Mouse (Mus musculus) ES-E14 (cell line): ENCODE measurements at regions not wholly inside any gene's neighbourhood (a gene's known extent, or its start where the extent isn't known, plus 50 kb on each side); places are given as distances from the start of the nearest gene placed in this dataset.

Source experiments
- DNase-seq: peaks from one replicate; pipeline ENCODE4 v3.0.0-alpha.2; 2013; ENCODE audit warnings: low read depth, low spot score
- H3K27ac ChIP-seq: 2 replicates; pipeline ENCODE4 v1.5.1; 2012; ENCODE audit warnings: low read depth, mild to moderate bottlenecking, low read length, moderate library complexity, mixed read lengths; ENCODE audit not compliant: poor library complexity, insufficient read depth, severe bottlenecking
- H3K36me3 ChIP-seq: 2 replicates; pipeline ENCODE4 v1.6.1; 2012; ENCODE audit warnings: mild to moderate bottlenecking, low read length, moderate library complexity, mixed read lengths; ENCODE audit not compliant: control insufficient read depth, poor library complexity, insufficient read depth, severe bottlenecking
- H3K4me1 ChIP-seq, 2 experiments: fragments of 150-350 bp in 1 of 2; sonication (generic) in 1 of 2; 2 replicates each; pipeline ENCODE4 v1.6.1; 2012; ENCODE audit warnings: low read length in 2 of 2, mild to moderate bottlenecking in 1 of 2, mixed read lengths in 1 of 2; ENCODE audit not compliant: control insufficient read depth in 2 of 2, insufficient read depth in 2 of 2, poor library complexity in 1 of 2
- H3K4me3 ChIP-seq, 2 experiments: fragments of 150-350 bp in 1 of 2; sonication (generic) in 1 of 2; 2 replicates each; pipeline ENCODE4 v1.5.1; 2012; ENCODE audit warnings: low read length in 2 of 2, low read depth in 1 of 2, mild to moderate bottlenecking in 1 of 2, mixed read lengths in 1 of 2; ENCODE audit not compliant: insufficient read depth in 1 of 2, poor library complexity in 1 of 2, severe bottlenecking in 1 of 2
- H3K9ac ChIP-seq: 2 replicates; pipeline ENCODE4 v1.6.1; 2012; ENCODE audit warnings: low read depth, mild to moderate bottlenecking, low read length, mixed read lengths; ENCODE audit not compliant: poor library complexity, insufficient read depth, severe bottlenecking
- H3K9me3 ChIP-seq: fragments of 150-350 bp; sonication (generic); 2 replicates; pipeline ENCODE4 v1.6.1; 2012; ENCODE audit warnings: low read depth, mild to moderate bottlenecking, low read length; ENCODE audit not compliant: control insufficient read depth, insufficient read depth
- CHD2 ChIP-seq: IDR thresholded peaks from 2 replicates; pipeline ENCODE4 v1.6.1; 2014; ENCODE audit warnings: mild to moderate bottlenecking, low read depth, low read length, inconsistent platforms
- HCFC1 ChIP-seq: IDR thresholded peaks from 2 replicates; pipeline ENCODE4 v1.6.1; 2012; ENCODE audit warnings: low read length, inconsistent platforms, borderline replicate concordance; ENCODE audit not compliant: insufficient read depth
- MAFK ChIP-seq: IDR thresholded peaks from 2 replicates; pipeline ENCODE4 v1.6.1; 2014; ENCODE audit warnings: mild to moderate bottlenecking, low read depth, low read length, inconsistent platforms; ENCODE audit not compliant: insufficient read depth
- ZC3H11A ChIP-seq: IDR thresholded peaks from 2 replicates; pipeline ENCODE4 v1.6.1; 2012; ENCODE audit warnings: low read depth, mild to moderate bottlenecking, inconsistent platforms, low read length, borderline replicate concordance
- ZNF384 ChIP-seq: IDR thresholded peaks from 2 replicates; pipeline ENCODE4 v1.6.1; 2012; ENCODE audit warnings: low read depth, low read length, inconsistent platforms
- in situ Hi-C, 2 experiments: fragments of 600-800 bp; cut with MboI; formaldehyde crosslinking; loops; one replicate each; pipeline ENCODE4 v1.15.1; 2025; ENCODE audit warnings: low sequenced_read_pairs in 2 of 2, inconsistent platforms in 1 of 2; ENCODE audit not compliant: unreplicated experiment in 2 of 2

- no peak overlapping the region for H3K4me3 ChIP-seq
- H3K36me3 ChIP-seq = no peaks in the 10 kb centered on the region
- no peak overlapping the region for H3K27ac ChIP-seq
- H3K9ac ChIP-seq = no peak overlapping the region
- TF ChIP-seq ZNF384 (no peak), ZC3H11A (no peak), HCFC1 (no peak), MAFK (no peak), CHD2 (no peak)
- H3K4me1 ChIP-seq = no peaks in the 10 kb centered on the region
- no peaks in the 10 kb centered on the region for H3K9me3 ChIP-seq
- no peak for DNase-seq
- in situ Hi-C loops = no loop called here
Observed at GRCm38 (mm10) chr9:46851336-46851735, 147.2 kb upstream of the Gm4791 start.

DNA sequence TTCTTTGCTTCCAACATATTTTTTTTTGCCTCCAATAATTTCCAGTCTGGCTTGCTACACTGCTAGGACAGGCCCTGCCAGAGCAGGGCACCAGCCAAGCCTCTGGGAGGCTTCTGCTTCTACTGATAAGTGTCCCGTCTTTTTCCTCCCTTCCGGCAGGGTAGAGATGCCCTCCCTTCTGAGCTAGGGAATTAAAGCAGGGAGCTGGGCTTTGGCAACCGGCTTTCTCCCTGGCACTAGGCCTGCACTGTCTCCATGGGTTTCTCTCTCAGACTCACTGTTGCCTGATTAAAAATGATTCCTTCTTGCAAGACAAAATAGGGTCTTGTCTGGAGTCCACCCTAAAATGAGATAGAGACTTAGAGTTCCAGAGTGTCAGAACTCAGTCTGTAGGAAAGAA, 153.3 kb upstream of the Gm4791 start:
- Histone ChIP-seq H3K9ac (no peak overlapping the region), H3K4me1 (no peaks in the 10 kb centered on the region), H3K4me3 (no peak overlapping the region), H3K9me3 (no peaks in the 10 kb centered on the region), H3K27ac (no peak overlapping the region), H3K36me3 (no peaks in the 10 kb centered on the region)
- no peak for TF ChIP-seq ZC3H11A
- no peak for TF ChIP-seq MAFK
- TF ChIP-seq HCFC1 = no peak
- TF ChIP-seq ZNF384 = no peak
- no peak for TF ChIP-seq CHD2
- in situ Hi-C loops = no loop called here
- DNase-seq = no peak

- H3K27ac ChIP-seq = no peak overlapping the region
- no peak overlapping the region for H3K9ac ChIP-seq
- in situ Hi-C loops = no loop called here
- TF ChIP-seq CHD2 = no peak
- TF ChIP-seq ZC3H11A = no peak
- TF ChIP-seq HCFC1 = no peak
- TF ChIP-seq ZNF384 = no peak
- no peak for TF ChIP-seq MAFK
- no peaks in the 10 kb centered on the region for H3K4me1 ChIP-seq
- H3K4me3 ChIP-seq = no peak overlapping the region
- DNase-seq = no peak
- no peaks in the 10 kb centered on the region for H3K9me3 ChIP-seq
- H3K36me3 ChIP-seq = no peaks in the 10 kb centered on the region
Observed at GRCm38 (mm10) chr9:46843781-46844180, 154.8 kb upstream of the Gm4791 start.

DNA sequence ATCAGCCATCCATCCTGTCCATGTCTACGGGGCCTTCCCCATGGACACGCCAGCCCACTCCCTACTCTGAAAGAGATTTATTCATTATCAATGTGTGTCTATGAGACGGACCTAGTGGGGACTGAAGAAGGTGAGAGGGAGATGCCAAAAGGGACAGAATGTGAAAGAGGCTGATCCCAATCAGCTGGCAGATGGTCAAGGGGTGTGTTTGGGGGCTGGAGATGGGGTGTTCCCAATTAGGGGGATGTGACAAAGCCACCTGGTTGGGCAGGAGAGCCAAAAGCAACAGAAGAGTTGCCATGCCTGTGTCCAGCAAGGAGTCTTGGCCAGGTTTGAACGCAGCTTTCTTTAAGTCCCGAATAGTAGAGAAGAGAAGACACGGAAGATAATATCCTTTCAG, 157.0 kb upstream of the Gm4791 start:
- Histone ChIP-seq H3K36me3 (no peaks in the 10 kb centered on the region), H3K9ac (no peak overlapping the region), H3K9me3 (no peaks in the 10 kb centered on the region), H3K4me1 (no peaks in the 10 kb centered on the region), H3K4me3 (no peak overlapping the region), H3K27ac (no peak overlapping the region)
- in situ Hi-C loops = no loop called here
- TF ChIP-seq CHD2 (no peak), HCFC1 (no peak), ZNF384 (no peak), MAFK (no peak), ZC3H11A (no peak)
- DNase-seq = no peak

GRCm38 (mm10) chr9:46835261-46835660, 163.3 kb upstream of the Gm4791 start:
- Histone ChIP-seq H3K36me3 (no peaks in the 10 kb centered on the region), H3K4me1 (no peaks in the 10 kb centered on the region), H3K27ac (no peak overlapping the region), H3K9me3 (no peaks in the 10 kb centered on the region), H3K4me3 (no peak overlapping the region), H3K9ac (no peak overlapping the region)
- in situ Hi-C loops = no loop called here
- no peak for DNase-seq
- TF ChIP-seq CHD2 (no peak), MAFK (no peak), ZC3H11A (no peak), HCFC1 (no peak), ZNF384 (no peak)
